24 mouse cellular contexts compared by ENCODE assay signal in the genomic region with DNA sequence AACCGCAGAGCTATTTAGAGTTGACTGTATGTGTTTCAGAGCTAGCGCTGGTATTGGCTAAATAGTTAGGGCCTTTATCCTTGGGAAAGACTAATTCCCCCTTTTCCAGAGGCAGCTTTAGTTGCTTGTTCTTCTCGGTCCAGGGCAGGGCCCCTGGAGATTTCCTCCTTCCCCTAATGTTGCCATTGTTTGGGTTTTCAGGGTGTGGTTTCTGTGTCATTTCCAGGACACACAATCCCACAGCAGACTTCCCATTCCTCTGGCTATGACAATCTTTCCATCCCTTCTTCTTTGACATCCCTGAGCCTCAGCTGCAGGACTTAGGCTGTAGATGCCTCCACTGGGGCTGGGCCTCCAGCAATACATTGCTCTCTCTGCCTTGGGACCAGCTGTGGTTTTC.
DNase-seq lines count a peak whose midpoint lies in the region; ATAC-seq lines count a peak whose summit lies in the region.
"Had no signal": no experiment of that assay in that cellular context is flagged by ENCODE, and none has a peak within 500 bp of the region (broad histone marks: within the 10 kb centered on the region; RNA-seq: fewer than 3 reads in every experiment).

No protein-coding gene starts in this region.

- H3K36me3 ChIP-seq in heart, embryonic 12.5 days = no peaks in the 10 kb centered on the region
- H3K36me3 ChIP-seq: embryonic facial prominence, embryonic 15.5 days; forebrain, embryonic 10.5 days; forebrain, embryonic 15.5 days; G1E; heart, embryonic 15.5 days; hindbrain, embryonic 13.5 days; kidney, embryonic 15.5 days had no signal

- WGBS in heart, embryonic 12.5 days = 68% methylated on average over 3 of the region's 3 CpGs

- intact Hi-C loops in gastrocnemius, postnatal 14 days (cut with DNase I; ENCODE audit: low total_unique reads) = no loop called here

- H3K4me1 ChIP-seq in heart, embryonic 12.5 days (replicated peaks) = no peaks in the 10 kb centered on the region
- H3K4me1 ChIP-seq: embryonic facial prominence, embryonic 15.5 days; forebrain, embryonic 10.5 days; forebrain, embryonic 15.5 days; heart, embryonic 15.5 days; hindbrain, embryonic 13.5 days had no signal

- ATAC-seq in heart, embryonic 12.5 days (ENCODE audit: insufficient number of reproducible peaks, low FRiP score) = no peak
- ATAC-seq: CD4-positive, CD25-positive, alpha-beta regulatory T cell, adult 4 months; forebrain, embryonic 15.5 days; hindbrain, postnatal 0 days had no signal

- H3K9ac ChIP-seq in heart, embryonic 12.5 days = no peak overlapping the region
- H3K9ac ChIP-seq: embryonic facial prominence, embryonic 15.5 days; forebrain, embryonic 15.5 days; heart, embryonic 15.5 days; hindbrain, embryonic 13.5 days; kidney, embryonic 15.5 days had no signal

- DNase-seq in gastrocnemius, adult 18-20 months (ENCODE audit: low spot score) = peak; percentile 27
- DNase-seq in gastrocnemius, postnatal 14 days = no peak
- DNase-seq in heart, adult 18-20 months = peak; percentile 26 to 41
- peak; percentile 9 to 26 for DNase-seq in heart, adult 9 months (ENCODE audit: low spot score in 2 of 2)
- peak; percentile 13 for DNase-seq in skeletal muscle tissue, adult 2 months (ENCODE audit: low read depth, low spot score)
- no peak for DNase-seq in cerebellum, adult 9-11 months
- DNase-seq: adrenal gland, adult 8-10 months; adrenal gland, postnatal 36 days; B cell, adult 2 months; cerebellum, adult 2 months; cerebellum, postnatal 14 days; embryo, embryonic 11 days; kidney, adult 18-20 months had no signal

- H3K27me3 ChIP-seq in heart, embryonic 12.5 days (replicated peaks) = no peaks in the 10 kb centered on the region
- H3K27me3 ChIP-seq: embryonic facial prominence, embryonic 15.5 days; forebrain, embryonic 15.5 days; heart, embryonic 15.5 days; hindbrain, embryonic 13.5 days; kidney, embryonic 15.5 days had no signal

- H3K9me3 ChIP-seq in heart, embryonic 12.5 days (replicated peaks) = no peaks in the 10 kb centered on the region
- H3K9me3 ChIP-seq: embryonic facial prominence, embryonic 15.5 days; forebrain, embryonic 10.5 days; forebrain, embryonic 15.5 days; heart, embryonic 15.5 days; hindbrain, embryonic 13.5 days; kidney, embryonic 15.5 days had no signal

- H3K4me3 ChIP-seq in heart, embryonic 12.5 days = no peak overlapping the region
- H3K4me3 ChIP-seq: embryonic facial prominence, embryonic 15.5 days; erythroblast, embryonic 14.5 days; forebrain, embryonic 10.5 days; forebrain, embryonic 15.5 days; heart, embryonic 15.5 days; hindbrain, embryonic 13.5 days; kidney, embryonic 15.5 days had no signal

- H3K27ac ChIP-seq in heart, embryonic 12.5 days (ENCODE audit: poor library complexity, severe bottlenecking) = no peak overlapping the region
- H3K27ac ChIP-seq: embryonic facial prominence, embryonic 15.5 days; forebrain, embryonic 10.5 days; forebrain, embryonic 15.5 days; heart, embryonic 15.5 days; hindbrain, embryonic 13.5 days; hindbrain, postnatal 0 days; kidney, embryonic 15.5 days had no signal

- H3K4me2 ChIP-seq in heart, embryonic 12.5 days = no peak overlapping the region
- H3K4me2 ChIP-seq: embryonic facial prominence, embryonic 15.5 days; forebrain, embryonic 15.5 days; heart, embryonic 15.5 days; hindbrain, embryonic 13.5 days; kidney, embryonic 15.5 days had no signal

Comparison
In these comparisons a context has a peak if more than half of its experiments do, and no peak if none do; other contexts are left out.
1. DNase-seq: peak in gastrocnemius, adult 18-20 months (single experiment), heart, adult 18-20 months (2 of 2), heart, adult 9 months (2 of 2) and skeletal muscle tissue, adult 2 months (single experiment); none in gastrocnemius, postnatal 14 days (single experiment) and cerebellum, adult 9-11 months (single experiment).